Mouse (Mus musculus): ENCODE results near the gene Arfgef2. TPM values are rescaled to one million over a fixed set of nuclear protein-coding genes. Genes with fewer than 3 reads are reported as not detected.

Gene Arfgef2
- polyA plus RNA-seq, 1 experiment from 2014 or later: 5.8 TPM

DNA sequence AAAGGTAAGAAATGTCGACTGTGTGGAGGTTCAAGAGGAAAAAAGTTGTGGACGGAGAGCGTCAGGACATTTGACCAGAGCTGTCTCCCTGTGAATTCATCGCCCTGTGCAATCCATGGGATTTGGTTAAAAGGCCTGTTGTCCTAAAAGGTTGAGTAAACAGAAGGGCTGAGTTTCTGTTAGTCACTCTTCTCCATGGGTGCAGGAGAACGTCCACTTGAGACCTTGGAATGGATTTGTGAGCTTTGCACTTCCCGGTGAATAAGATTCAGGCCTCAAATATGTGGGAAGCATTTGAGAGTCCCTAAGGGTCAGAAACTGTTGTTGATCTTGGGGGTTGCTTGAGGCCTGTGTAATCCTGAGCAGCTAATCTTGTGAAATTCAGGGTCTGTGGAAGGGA, 1.4 kb downstream of the Arfgef2 start:
- no peaks in the 10 kb centered on the region for H3K9me3 ChIP-seq
- no peak overlapping the region for H3K9ac ChIP-seq (replicated peaks)
- H3K27me3 ChIP-seq: no peaks in the 10 kb centered on the region; the same call in 1 of the 2 replicates
- H3K4me2 ChIP-seq: peak overlapping the region; percentile 91
- H3K27ac ChIP-seq: no peak overlapping the region
- no peaks in the 10 kb centered on the region for H3K36me3 ChIP-seq
- no peak for ATAC-seq (ENCODE audit: insufficient number of reproducible peaks, insufficient read depth, low FRiP score, low TSS enrichment, low read depth)
- 84% methylated on average over 6 of the region's 6 CpGs for WGBS
- H3K4me1 ChIP-seq (replicated peaks): peaks cover 15% of the 10 kb centered on the region
- peak overlapping the region; percentile 85; the same call in 1 of the 2 replicates for H3K4me3 ChIP-seq (replicated peaks)

DNA sequence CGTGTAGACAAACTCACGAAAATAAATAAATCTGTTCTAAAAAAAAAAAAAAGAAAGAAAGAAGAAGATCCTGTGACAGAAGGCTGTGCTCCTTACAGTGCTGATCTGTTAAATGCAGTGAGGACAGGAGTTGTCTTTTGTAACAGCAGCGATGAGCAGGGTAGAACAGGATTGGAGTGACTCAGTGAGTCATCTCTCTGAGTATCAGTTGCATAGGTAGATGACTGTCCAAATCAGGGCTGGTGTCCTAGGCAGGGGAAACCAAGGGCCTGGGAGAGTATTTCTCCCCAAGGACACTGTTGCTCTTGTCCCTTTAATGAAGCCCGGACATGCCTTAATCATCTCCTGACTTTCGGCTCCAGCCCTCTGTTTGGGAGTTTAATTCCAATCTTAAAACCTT, 4.1 kb downstream of the Arfgef2 start:
- no peaks in the 10 kb centered on the region for H3K27me3 ChIP-seq
- no peak overlapping the region for H3K9ac ChIP-seq (replicated peaks)
- no peaks in the 10 kb centered on the region for H3K36me3 ChIP-seq
- ATAC-seq (ENCODE audit: insufficient number of reproducible peaks, insufficient read depth, low FRiP score, low TSS enrichment, low read depth): no peak
- no peak overlapping the region for H3K4me3 ChIP-seq (replicated peaks)
- no peak overlapping the region for H3K27ac ChIP-seq
- 87% methylated on average over 5 of the region's 5 CpGs for WGBS
- peaks cover 15% of the 10 kb centered on the region for H3K4me1 ChIP-seq (replicated peaks)
- H3K9me3 ChIP-seq: no peaks in the 10 kb centered on the region
- H3K4me2 ChIP-seq: no peak overlapping the region

DNA sequence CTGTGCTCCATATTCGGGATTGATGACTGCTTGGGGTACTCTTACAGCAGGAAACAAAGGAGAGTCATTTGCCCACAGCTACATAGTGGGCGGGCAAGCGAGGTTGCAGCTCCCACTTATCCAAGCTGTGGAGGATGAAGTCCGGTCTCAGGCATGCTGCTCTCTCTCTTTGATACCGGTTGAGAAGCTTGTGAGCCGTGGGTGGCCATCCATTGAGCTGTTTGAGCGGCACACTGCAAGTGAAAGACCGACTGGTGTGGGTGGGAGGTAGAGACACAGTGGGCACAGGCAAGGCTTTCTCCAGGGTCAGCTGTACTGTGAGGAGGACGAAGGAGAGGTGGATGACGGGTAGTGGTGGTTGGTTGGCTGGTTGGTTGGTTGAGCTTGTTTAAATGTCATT, 5.4 kb downstream of the Arfgef2 start:
- Histone ChIP-seq H3K27me3 (no peaks in the 10 kb centered on the region), H3K4me2 (no peak overlapping the region), H3K9me3 (no peaks in the 10 kb centered on the region), H3K27ac (no peak overlapping the region), H3K4me3 (replicated peaks) (no peak overlapping the region), H3K4me1 (replicated peaks) (peaks cover 14% of the 10 kb centered on the region), H3K36me3 (no peaks in the 10 kb centered on the region), H3K9ac (replicated peaks) (no peak overlapping the region)
- WGBS: 89% methylated on average over 10 of the region's 10 CpGs
- ATAC-seq (ENCODE audit: insufficient number of reproducible peaks, insufficient read depth, low FRiP score, low TSS enrichment, low read depth): no peak

DNA sequence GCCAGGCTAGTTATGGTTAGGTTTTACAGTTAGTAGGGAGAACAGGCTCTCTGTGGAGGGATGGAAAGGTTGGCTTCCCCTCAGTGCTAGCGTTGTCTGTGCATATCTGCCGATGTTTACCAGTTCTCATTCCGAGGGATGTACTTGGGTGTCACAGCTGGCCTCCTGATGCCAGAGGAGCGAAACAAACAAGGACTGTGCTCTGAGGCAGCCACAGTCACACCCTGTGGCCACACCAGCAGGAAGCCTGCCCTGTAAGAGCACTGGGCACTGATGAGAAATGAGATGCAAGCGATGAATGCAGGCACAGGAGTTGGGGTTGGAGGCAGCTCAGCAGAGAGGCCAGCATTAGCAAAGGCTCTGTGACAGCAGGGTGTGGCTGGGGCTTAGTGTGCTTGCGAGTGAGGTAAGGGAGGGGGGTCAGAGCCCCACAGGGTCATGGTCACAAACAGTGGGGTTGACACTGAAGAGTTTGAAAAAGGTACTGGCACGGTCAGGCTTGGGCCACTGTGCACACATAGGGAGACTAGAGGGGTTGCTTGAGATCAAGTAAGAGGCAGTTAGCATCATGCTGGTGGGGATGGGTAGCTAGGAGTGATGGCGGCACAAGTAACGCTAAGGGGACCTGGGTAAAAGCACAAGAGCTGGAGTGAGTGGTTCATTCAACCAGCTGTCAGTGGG, 13.2 kb downstream of the Arfgef2 start:
- H3K4me3 ChIP-seq (replicated peaks): no peak overlapping the region
- H3K27ac ChIP-seq: no peak overlapping the region
- no peak for ATAC-seq (ENCODE audit: insufficient number of reproducible peaks, insufficient read depth, low FRiP score, low TSS enrichment, low read depth)
- no peaks in the 10 kb centered on the region for H3K9me3 ChIP-seq
- peaks cover 3% of the 10 kb centered on the region; the same call in 1 of the 2 replicates for H3K4me1 ChIP-seq (replicated peaks)
- 90% methylated on average over 9 of the region's 9 CpGs for WGBS
- H3K36me3 ChIP-seq: no peaks in the 10 kb centered on the region
- no peaks in the 10 kb centered on the region for H3K27me3 ChIP-seq
- no peak overlapping the region for H3K9ac ChIP-seq (replicated peaks)
- no peak overlapping the region for H3K4me2 ChIP-seq

DNA sequence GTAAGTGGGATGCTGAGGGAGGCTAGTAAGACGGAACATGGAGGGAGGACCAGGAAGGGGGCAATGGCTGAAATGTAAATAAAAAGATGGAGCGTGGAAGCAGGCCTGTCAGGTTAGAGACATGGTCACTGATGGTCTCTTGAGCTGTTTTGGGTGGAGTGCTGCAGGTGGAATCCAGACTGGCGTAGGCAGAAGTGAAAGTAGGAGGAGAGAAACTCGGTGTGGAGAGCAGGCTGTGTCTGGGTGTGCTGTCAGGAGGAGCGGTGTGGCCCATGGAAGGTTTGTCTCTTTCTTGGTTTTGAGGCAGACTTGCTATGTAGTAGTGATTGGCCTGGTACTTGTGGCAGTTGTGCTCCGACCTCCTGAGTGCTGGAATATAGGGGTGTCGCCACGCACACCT, 14.5 kb downstream of the Arfgef2 start:
- H3K4me2 ChIP-seq: no peak overlapping the region
- no peaks in the 10 kb centered on the region for H3K27me3 ChIP-seq
- H3K36me3 ChIP-seq: no peaks in the 10 kb centered on the region
- peaks cover 3% of the 10 kb centered on the region; the same call in 1 of the 2 replicates for H3K4me1 ChIP-seq (replicated peaks)
- ATAC-seq (ENCODE audit: insufficient number of reproducible peaks, insufficient read depth, low FRiP score, low TSS enrichment, low read depth): no peak
- H3K27ac ChIP-seq: no peak overlapping the region
- H3K9ac ChIP-seq (replicated peaks): no peak overlapping the region
- 90% methylated on average over 8 of the region's 8 CpGs for WGBS
- no peak overlapping the region for H3K4me3 ChIP-seq (replicated peaks)
- H3K9me3 ChIP-seq: no peaks in the 10 kb centered on the region

DNA sequence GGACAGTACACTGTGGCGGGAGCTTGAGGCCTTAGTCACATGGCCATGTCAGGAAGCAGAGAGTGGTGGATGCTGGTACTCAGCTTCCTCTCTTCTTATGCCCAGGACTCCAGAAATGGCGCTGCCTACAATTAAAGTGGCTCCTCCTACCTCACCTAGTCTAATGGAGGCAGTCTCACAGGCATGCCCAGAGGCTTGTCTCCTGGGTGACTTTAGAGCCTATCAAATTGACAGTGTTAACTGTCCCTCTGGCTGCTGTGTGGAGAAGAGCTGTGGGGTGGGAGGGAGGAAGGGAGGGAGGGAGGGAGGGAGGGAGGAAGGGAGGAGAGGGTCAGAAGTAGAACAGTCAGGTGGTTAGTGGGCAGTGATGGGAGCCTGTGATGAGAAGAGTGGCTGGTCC, 15.5 kb downstream of the Arfgef2 start:
- Histone ChIP-seq H3K9me3 (no peaks in the 10 kb centered on the region), H3K27ac (no peak overlapping the region), H3K27me3 (no peaks in the 10 kb centered on the region), H3K9ac (replicated peaks) (no peak overlapping the region), H3K36me3 (no peaks in the 10 kb centered on the region), H3K4me3 (replicated peaks) (no peak overlapping the region), H3K4me2 (no peak overlapping the region), H3K4me1 (replicated peaks) (peaks cover 3% of the 10 kb centered on the region; the same call in 1 of the 2 replicates)
- ATAC-seq (ENCODE audit: insufficient number of reproducible peaks, insufficient read depth, low FRiP score, low TSS enrichment, low read depth): no peak
- 46% methylated on average over 2 of the region's 2 CpGs for WGBS

DNA sequence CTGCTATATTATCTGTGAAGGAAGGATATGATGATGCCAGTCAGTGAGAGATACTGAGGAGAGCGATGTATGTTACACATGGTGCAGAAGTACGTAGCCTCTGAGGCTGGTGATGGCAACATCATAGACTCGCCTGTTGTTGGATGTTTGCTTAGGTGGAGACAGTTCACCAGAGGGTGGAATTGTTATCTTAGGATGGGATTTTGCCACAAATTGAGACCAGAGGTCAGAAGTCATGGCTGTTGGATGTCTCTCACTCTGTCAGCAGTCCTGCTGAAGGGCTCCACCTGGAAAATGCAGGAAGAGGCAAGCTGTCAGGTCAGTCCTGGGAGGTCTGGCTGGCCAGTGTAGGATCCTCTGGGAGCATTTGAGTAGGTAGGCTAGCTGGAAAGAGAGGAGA, 16.0 kb downstream of the Arfgef2 start:
- H3K4me2 ChIP-seq: no peak overlapping the region
- WGBS: 92% methylated on average over 3 of the region's 3 CpGs
- H3K4me1 ChIP-seq (replicated peaks): peaks cover 3% of the 10 kb centered on the region; the same call in 1 of the 2 replicates
- no peak for ATAC-seq (ENCODE audit: insufficient number of reproducible peaks, insufficient read depth, low FRiP score, low TSS enrichment, low read depth)
- no peak overlapping the region for H3K9ac ChIP-seq (replicated peaks)
- no peaks in the 10 kb centered on the region for H3K9me3 ChIP-seq
- H3K4me3 ChIP-seq (replicated peaks): no peak overlapping the region
- H3K36me3 ChIP-seq: no peaks in the 10 kb centered on the region
- H3K27ac ChIP-seq: no peak overlapping the region
- H3K27me3 ChIP-seq: no peaks in the 10 kb centered on the region

DNA sequence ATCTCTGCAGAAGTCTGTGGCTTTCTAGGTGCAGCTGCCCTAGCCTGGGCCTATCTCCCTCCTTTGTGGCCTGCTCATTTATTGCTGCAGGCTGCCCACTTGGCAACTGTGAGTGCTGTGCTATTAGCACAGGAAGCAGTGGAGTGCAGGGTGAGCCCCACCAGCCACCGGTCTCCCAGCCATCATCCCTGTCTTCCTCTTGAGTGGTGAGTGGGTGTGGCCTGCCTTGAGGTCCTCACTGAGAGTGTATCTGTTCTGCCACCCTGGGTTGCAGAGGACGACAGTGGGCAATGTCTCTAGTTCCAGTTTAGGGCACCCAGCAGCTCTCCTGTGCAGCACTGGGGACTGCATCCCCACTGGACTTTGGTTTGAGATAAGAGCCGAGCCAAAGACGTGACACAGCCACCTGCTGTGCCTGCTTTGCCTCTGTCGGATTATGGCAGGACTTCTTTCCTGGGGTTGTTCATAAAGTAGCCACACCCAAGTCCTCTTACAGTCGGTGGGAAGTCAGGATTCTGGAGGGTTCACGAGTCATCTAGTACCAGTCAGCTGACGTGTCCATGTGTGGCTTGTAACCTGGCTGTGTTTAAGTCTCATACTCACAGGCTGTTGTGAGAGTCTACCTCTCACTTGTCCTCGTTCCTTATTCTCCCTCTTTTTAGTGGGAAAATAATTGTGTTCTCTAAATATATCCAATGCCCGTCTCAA, 16.9 kb downstream of the Arfgef2 start:
- Histone ChIP-seq H3K4me2 (no peak overlapping the region), H3K4me1 (replicated peaks) (peaks cover 3% of the 10 kb centered on the region; the same call in 1 of the 2 replicates), H3K36me3 (no peaks in the 10 kb centered on the region), H3K4me3 (replicated peaks) (no peak overlapping the region), H3K27ac (no peak overlapping the region), H3K27me3 (no peaks in the 10 kb centered on the region), H3K9me3 (no peaks in the 10 kb centered on the region), H3K9ac (replicated peaks) (no peak overlapping the region)
- WGBS: 70% methylated on average over 10 of the region's 10 CpGs
- ATAC-seq (ENCODE audit: insufficient number of reproducible peaks, insufficient read depth, low FRiP score, low TSS enrichment, low read depth): no peak

DNA sequence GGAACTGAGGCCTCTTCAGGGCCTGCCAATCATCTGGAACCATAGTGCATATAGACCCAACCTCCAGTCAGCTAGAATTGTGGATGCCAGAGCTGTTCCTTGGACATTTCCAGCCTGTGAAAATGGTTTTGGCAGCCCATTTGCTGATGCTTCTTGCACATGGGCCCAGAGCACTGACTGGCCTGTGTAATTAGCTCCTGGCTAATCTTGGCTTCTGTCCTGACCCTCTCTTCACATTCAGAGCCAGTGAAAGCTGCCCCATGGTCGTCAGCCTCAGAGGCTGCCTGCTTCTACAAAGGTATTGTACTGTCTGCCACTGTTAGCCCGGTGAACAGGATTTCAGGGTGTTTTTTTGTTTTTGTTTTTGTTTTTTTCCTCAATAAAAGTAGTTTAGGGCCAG, 17.5 kb downstream of the Arfgef2 start:
- Histone ChIP-seq H3K4me2 (no peak overlapping the region), H3K4me1 (replicated peaks) (peaks cover 3% of the 10 kb centered on the region; the same call in 1 of the 2 replicates), H3K36me3 (0 out of 2 replicates have a peak, but pooled peaks cover 3% of the 10 kb centered on the region), H3K9me3 (no peaks in the 10 kb centered on the region), H3K27ac (no peak overlapping the region), H3K27me3 (no peaks in the 10 kb centered on the region), H3K4me3 (replicated peaks) (no peak overlapping the region), H3K9ac (replicated peaks) (no peak overlapping the region)
- WGBS: 81% methylated on average over 2 of the region's 2 CpGs
- ATAC-seq (ENCODE audit: insufficient number of reproducible peaks, insufficient read depth, low FRiP score, low TSS enrichment, low read depth): no peak

DNA sequence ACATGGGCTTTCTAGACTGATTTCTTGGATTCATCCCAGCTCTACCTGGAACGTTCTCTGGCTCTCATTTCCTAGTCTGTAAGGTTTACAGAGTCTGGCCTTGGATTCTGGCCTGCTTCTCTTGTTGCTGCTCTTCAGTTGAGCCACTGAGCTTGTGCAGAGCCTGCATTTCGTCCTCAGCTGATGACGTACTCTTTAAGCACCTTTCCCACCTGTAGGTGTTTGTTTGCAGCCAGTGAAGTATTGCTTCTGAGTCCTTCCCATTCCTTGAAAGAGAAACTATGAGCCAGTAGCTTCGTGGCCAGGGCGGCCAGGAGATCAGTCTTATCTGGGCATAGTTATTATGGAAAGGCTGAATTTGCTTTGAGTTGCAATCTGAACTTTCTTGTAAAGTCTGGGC, 19.0 kb downstream of the Arfgef2 start:
- H3K4me3 ChIP-seq (replicated peaks): no peak overlapping the region
- 83% methylated on average over 5 of the region's 5 CpGs for WGBS
- no peaks in the 10 kb centered on the region for H3K27me3 ChIP-seq
- no peak overlapping the region for H3K4me2 ChIP-seq
- ATAC-seq (ENCODE audit: insufficient number of reproducible peaks, insufficient read depth, low FRiP score, low TSS enrichment, low read depth): no peak
- peaks cover 3% of the 10 kb centered on the region; the same call in 1 of the 2 replicates for H3K4me1 ChIP-seq (replicated peaks)
- no peaks in the 10 kb centered on the region for H3K9me3 ChIP-seq
- 0 out of 2 replicates have a peak, but pooled peaks cover 3% of the 10 kb centered on the region for H3K36me3 ChIP-seq
- H3K27ac ChIP-seq: peak overlapping the region; percentile 25; the same call in 1 of the 2 replicates
- no peak overlapping the region for H3K9ac ChIP-seq (replicated peaks)

DNA sequence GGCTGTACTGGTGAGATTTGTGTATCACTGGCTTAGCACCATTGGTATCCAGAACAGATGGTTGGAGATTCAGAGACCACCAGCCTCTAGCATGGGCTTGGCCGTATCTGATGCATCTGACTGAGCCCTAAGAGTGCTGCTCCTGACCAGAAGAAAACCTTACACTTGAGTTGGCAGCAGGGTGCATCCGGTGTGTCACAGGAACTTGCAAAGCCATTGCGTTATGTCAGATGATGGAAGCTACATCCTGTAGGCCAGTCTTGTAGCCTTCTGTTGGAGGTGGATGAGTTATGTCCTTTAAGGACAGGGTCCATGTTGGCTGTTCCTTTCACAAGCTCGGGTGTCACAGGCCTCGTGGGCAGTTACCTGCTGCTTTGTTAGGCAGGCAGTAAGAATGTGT, 19.6 kb downstream of the Arfgef2 start:
- H3K4me1 ChIP-seq (replicated peaks): peaks cover 3% of the 10 kb centered on the region; the same call in 1 of the 2 replicates
- H3K4me2 ChIP-seq: no peak overlapping the region
- H3K36me3 ChIP-seq: 0 out of 2 replicates have a peak, but pooled peaks cover 3% of the 10 kb centered on the region
- no peak overlapping the region for H3K9ac ChIP-seq (replicated peaks)
- no peaks in the 10 kb centered on the region for H3K9me3 ChIP-seq
- no peaks in the 10 kb centered on the region for H3K27me3 ChIP-seq
- no peak overlapping the region for H3K27ac ChIP-seq
- 92% methylated on average over 5 of the region's 5 CpGs for WGBS
- no peak overlapping the region for H3K4me3 ChIP-seq (replicated peaks)
- no peak for ATAC-seq (ENCODE audit: insufficient number of reproducible peaks, insufficient read depth, low FRiP score, low TSS enrichment, low read depth)

All from limb, embryonic 12.5 days (tissue).